Mouse (Mus musculus) forebrain, postnatal 0 days (tissue): Measurements from ENCODE around the gene Rara. TPM values are rescaled to one million over a fixed set of nuclear protein-coding genes. Genes with fewer than 3 reads are reported as not detected.

Source experiments
- ATAC-seq: fragments of 200-750 bp; cut with Nextera tagmentation; 2 replicates; pipeline ENCODE4 v1.8.0; 2017; ENCODE audit warnings: mild to moderate bottlenecking, moderate library complexity
- DNase-seq: peaks from one replicate; pipeline ENCODE4 v3.0.0-alpha.2; 2015
- H3K27ac ChIP-seq: fragments of 300-500 bp; sonication (generic); 2 replicates; pipeline ENCODE4 v1.5.1; 2014; ENCODE audit warnings: low read depth, mild to moderate bottlenecking, antibody characterized with exemption, low read length, moderate library complexity, mixed read lengths
- H3K27me3 ChIP-seq: fragments of 300-500 bp; sonication (generic); 2 replicates; pipeline ENCODE4 v1.6.1; 2014; ENCODE audit warnings: mild to moderate bottlenecking, low read length, mixed read lengths; ENCODE audit not compliant: insufficient read depth
- H3K36me3 ChIP-seq: fragments of 300-500 bp; sonication (generic); 2 replicates; pipeline ENCODE4 v1.6.1; 2014; ENCODE audit warnings: mild to moderate bottlenecking, moderate library complexity; ENCODE audit not compliant: insufficient read depth
- H3K4me1 ChIP-seq: fragments of 300-500 bp; sonication (generic); 2 replicates; pipeline ENCODE4 v1.6.1; 2014; ENCODE audit warnings: antibody characterized with exemption; ENCODE audit not compliant: insufficient read depth
- H3K4me2 ChIP-seq: fragments of 300-500 bp; sonication (generic); 2 replicates; pipeline ENCODE4 v1.6.1; 2014; ENCODE audit warnings: low read depth, mild to moderate bottlenecking, moderate library complexity
- H3K4me3 ChIP-seq: fragments of 300-500 bp; sonication (generic); 2 replicates; pipeline ENCODE4 v1.5.1; 2014; ENCODE audit warnings: low read depth, low read length, mixed read lengths
- H3K9ac ChIP-seq: fragments of 300-500 bp; sonication (generic); 2 replicates; pipeline ENCODE4 v1.6.1; 2014; ENCODE audit warnings: mild to moderate bottlenecking
- H3K9me3 ChIP-seq: fragments of 300-500 bp; sonication (generic); 2 replicates; pipeline ENCODE4 v1.6.1; 2016; ENCODE audit warnings: low read length
- CTCF ChIP-seq: sonication (generic); IDR thresholded peaks from 2 replicates; pipeline ENCODE4 v1.5.1; 2016; ENCODE audit warnings: antibody characterized with exemption, control low read depth, low read depth
- WGBS: fragments of 180-500 bp; shearing (Covaris S2); extraction: QIAGEN DNeasy Blood & Tissue Kit; methylation state at CpG from one replicate; pipeline ENCODE4 v1.1.7; 2014; 5-methylcytosine and 5-hydroxymethylcytosine counted together
- polyA plus RNA-seq: library from polyadenylated mRNA; unstranded; fragments of >200 nt; fragmentation: Nextera tagmentation; extraction: Ambion mirVana; gene quantifications from 2 replicates; pipeline ENCODE4 v1.2.1, GENCODE M21; 2015
- total RNA-seq: library from RNA; depleted of rRNA; stranded (reverse); fragments of >200 nt; gene quantifications from 2 replicates; pipeline ENCODE4 v1.2.3, GENCODE M21; 2014

The Rara gene
- total and polyA plus RNA-seq, 2 experiments from 2014 or later, result 10.7 to 15.2 TPM

DNA sequence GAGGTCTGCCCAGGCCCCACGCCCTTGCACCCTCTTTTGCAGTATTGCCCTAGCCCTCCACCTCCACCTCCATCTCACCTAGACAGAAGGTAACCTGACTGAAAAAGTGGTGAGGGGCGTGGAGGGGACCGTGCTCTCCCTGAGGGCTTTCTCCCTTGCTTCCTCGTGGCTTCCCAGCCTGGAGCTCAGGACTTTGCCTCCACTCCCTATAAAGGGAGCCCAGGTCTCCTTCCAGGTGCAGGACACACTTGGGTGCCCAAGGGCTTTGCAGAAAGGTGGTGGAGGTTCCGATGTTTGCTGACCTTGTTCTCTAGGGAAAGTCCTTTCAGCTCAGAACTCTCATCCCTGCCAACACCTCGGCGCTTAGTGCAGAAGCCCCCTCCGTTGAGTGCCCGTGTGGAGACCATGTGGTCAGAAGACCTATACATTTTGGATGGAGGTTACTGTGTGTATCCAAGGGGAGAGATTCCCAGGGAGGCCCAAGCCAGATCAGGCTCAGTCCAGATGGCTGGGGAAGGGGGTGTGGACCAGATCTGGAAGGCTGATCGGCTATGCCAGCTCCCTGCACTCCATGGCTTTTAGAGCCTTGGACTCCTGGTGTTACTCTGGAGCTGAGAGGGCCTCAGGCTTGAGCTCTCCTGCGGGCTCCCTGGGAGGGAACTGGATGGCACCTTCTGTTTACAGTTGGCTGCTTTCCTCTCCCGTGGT lies 722 bp downstream of the Rara start:
- no peak for DNase-seq
- no peaks in the 10 kb centered on the region for H3K36me3 ChIP-seq
- H3K4me1 ChIP-seq, result peaks cover 23% of the 10 kb centered on the region

GRCm38 (mm10) chr11:98929503-98929902 lies 1.9 kb downstream of the Rara start:
- no peak for DNase-seq
- 11% methylated on average over 9 of the region's 9 CpGs for WGBS
- H3K27me3 ChIP-seq, result no peaks in the 10 kb centered on the region
- peak overlapping the region; percentile 63 for H3K4me2 ChIP-seq
- H3K36me3 ChIP-seq, result no peaks in the 10 kb centered on the region
- peak overlapping the region; percentile 11; the same call in 1 of the 2 replicates for H3K4me3 ChIP-seq
- TF ChIP-seq CTCF, result no peak
- peak overlapping the region; percentile 25; the same call in 1 of the 2 replicates for H3K9ac ChIP-seq
- no peaks in the 10 kb centered on the region for H3K9me3 ChIP-seq
- no peak overlapping the region for H3K27ac ChIP-seq
- H3K4me1 ChIP-seq, result peaks cover 23% of the 10 kb centered on the region
- no peak for ATAC-seq

More for the DNA sequence above, 722 bp downstream of the Rara start:
- H3K4me3 ChIP-seq, result peak overlapping the region; percentile 60
- no peaks in the 10 kb centered on the region for H3K9me3 ChIP-seq
- no peak for ATAC-seq
- no peak overlapping the region for H3K27ac ChIP-seq
- no peaks in the 10 kb centered on the region for H3K27me3 ChIP-seq
- peak overlapping the region; percentile 73 for H3K9ac ChIP-seq
- 12% methylated on average over 12 of the region's 12 CpGs for WGBS
- no peak for TF ChIP-seq CTCF
- H3K4me2 ChIP-seq, result peak overlapping the region; percentile 63

DNA sequence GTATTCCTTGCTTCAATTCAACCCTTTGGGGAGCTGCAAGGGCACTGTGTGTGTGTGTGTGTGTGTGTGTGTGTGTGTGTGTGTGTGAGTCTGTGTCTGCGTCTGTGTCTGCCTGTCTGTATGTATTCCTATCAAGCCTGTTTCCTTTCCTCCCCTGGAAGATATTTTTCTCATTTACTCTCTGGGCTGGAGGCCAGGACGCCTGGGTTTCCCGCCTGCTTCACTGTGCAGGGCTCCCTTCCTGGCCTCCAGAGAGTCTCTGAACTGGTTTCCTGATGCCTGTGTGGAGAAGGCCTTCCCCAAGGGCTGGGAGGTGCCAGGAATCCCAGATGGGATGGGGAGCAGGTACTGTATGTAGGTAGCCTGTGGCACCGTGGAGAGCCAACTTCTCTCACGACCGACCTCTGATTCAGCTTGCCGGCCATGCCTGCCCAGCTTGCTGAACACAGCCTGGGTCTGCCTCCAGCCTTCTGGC lies 2.5 kb downstream of the Rara start:
- Histone ChIP-seq H3K4me1 (peaks cover 22% of the 10 kb centered on the region), H3K9ac (peak overlapping the region; percentile 25; the same call in 1 of the 2 replicates)

DNA sequence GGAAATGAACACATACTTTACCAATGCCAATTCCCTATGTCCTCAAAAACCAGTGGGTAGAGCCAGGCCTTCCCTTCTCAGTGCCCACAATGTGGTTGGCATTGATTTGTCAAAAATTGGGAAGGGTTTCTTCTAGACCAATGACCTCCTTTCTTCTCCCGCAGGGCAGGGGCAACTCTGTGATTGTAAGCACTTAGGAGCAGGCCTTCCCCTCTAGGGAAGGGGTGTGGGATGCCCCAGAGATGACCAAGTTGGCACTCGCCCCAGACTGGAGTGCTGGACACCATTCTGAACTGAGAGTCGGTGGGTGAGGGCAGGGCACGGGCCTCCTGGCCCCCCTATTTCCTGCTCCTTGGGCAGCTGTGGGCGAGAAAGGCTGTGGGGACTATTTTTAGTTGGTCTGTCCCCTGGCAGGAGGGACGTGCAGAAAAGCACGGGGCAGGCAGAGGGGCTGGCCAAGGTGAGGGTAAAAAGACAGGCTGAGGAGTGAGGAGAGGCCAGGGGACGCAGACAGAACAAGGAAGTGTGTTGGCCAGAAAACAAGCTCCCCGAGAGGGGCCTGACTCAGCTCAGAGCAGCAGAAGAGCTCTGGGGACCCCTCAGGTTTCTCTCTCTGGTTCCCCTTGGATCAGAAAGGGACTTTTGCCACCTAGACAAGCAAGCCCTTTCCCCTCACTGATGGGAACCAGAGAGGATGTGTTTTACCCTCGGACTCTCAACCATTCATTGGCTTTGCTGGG lies 3.3 kb downstream of the Rara start:
- ATAC-seq, result no peak
- DNase-seq, result no peak
- Histone ChIP-seq H3K27me3 (no peaks in the 10 kb centered on the region; the same call in 1 of the 2 replicates), H3K4me2 (no peak overlapping the region), H3K9me3 (no peaks in the 10 kb centered on the region), H3K9ac (no peak overlapping the region), H3K36me3 (no peaks in the 10 kb centered on the region), H3K4me1 (peaks cover 17% of the 10 kb centered on the region), H3K4me3 (no peak overlapping the region), H3K27ac (no peak overlapping the region)
- WGBS, result 37% methylated on average over 10 of the region's 10 CpGs
- no peak for TF ChIP-seq CTCF

More for the DNA sequence above, 2.5 kb downstream of the Rara start:
- Histone ChIP-seq H3K9me3 (no peaks in the 10 kb centered on the region), H3K36me3 (no peaks in the 10 kb centered on the region), H3K4me3 (no peak overlapping the region), H3K27ac (no peak overlapping the region), H3K27me3 (no peaks in the 10 kb centered on the region), H3K4me2 (peak overlapping the region; percentile 63)
- no peak for TF ChIP-seq CTCF
- WGBS, result 38% methylated on average over 7 of the region's 7 CpGs
- DNase-seq (no peak), ATAC-seq (no peak)

DNA sequence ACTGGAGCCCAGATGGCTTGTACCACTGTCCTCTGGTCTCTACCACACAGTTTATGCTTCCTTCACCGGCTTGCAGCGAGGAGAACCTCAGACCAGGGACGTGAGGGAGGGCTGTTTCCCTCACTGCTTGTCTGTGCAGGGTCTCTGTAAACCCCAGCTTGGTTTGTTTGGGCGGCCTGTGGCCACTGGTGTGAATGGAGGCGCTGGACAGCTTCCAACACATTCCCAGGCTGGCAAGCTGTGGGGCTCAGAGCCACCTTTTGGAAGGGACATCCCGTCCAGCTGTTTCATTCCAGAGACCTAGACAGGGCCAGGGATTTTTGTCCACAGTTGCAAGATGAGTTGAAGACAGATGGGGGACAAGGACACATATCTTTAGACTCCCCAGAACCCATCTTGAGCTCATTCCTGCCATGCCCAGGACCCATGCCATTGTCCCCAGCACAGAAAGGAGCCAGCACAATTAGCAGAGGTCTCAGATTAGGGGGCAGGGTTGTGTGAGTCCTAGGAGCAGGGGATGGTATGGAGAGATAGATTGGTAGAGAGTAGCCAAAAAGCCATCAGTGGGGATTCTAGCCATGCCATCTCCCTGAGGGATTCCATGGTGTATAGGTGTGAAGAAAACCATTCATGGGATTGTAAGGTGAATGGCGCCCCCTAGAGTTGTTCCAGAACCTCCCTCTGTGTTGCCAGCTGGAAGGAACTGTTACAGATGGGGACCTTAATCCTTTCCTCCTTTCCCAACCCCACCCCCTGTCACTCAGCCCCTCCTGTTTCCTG lies 4.1 kb downstream of the Rara start:
- Histone ChIP-seq H3K9ac (no peak overlapping the region), H3K4me2 (no peak overlapping the region), H3K27me3 (no peaks in the 10 kb centered on the region; the same call in 1 of the 2 replicates), H3K4me1 (peaks cover 20% of the 10 kb centered on the region), H3K9me3 (no peaks in the 10 kb centered on the region), H3K4me3 (no peak overlapping the region), H3K27ac (no peak overlapping the region), H3K36me3 (no peaks in the 10 kb centered on the region)
- TF ChIP-seq CTCF, result peak; percentile 22; the same call in 1 of the 2 replicates
- DNase-seq (no peak), ATAC-seq (0 out of 2 replicates have a peak, but pooled peaks have one; percentile 5)
- WGBS, result 16% methylated on average over 7 of the region's 7 CpGs

DNA sequence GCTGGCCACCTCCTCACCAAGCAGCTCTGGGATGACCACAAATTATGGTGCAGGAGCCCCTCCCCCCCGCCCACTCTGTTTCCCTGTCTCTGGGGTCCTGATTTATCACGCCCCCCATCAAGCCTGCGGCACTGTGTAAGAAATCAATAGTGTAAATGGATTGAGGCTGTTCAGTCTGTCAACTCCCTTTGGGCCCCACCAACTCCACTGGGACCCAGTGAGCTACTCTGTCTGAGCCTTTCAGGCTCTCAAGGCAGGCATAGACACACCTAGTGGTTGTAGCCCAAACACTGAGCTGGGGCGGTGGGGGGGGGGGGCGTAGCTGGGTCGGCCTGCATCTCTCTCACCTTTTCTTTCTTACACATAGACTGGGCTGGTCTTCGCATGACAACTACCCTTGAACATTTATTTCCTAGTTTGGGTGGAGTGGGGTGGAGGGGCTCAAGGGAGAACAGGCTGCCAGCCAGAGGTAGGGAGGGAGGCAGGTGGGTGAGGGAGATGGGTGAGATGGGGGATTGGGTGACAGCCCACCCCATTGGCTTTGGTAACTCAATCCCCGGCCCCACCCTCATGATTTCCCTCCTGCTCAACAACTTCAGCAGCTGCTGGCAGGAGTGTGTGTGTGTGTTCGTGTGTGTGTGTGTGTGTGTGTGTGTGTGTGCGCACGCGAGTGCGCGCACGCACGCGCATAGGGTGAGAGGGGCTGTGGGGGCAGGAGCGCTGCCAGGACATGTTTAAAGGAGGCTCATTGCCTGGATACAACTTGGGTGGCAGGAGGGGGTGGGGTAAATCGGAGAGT lies 4.9 kb downstream of the Rara start:
- Histone ChIP-seq H3K4me2 (no peak overlapping the region), H3K9ac (no peak overlapping the region), H3K27me3 (no peaks in the 10 kb centered on the region; the same call in 1 of the 2 replicates), H3K27ac (no peak overlapping the region), H3K4me3 (no peak overlapping the region), H3K36me3 (no peaks in the 10 kb centered on the region), H3K4me1 (peaks cover 24% of the 10 kb centered on the region), H3K9me3 (no peaks in the 10 kb centered on the region)
- no peak for ATAC-seq
- DNase-seq, result no peak
- WGBS, result 37% methylated on average over 19 of the region's 19 CpGs
- TF ChIP-seq CTCF, result no peak
